Mouse (Mus musculus) spleen, adult 2 months (tissue): ENCODE data around the gene Lpcat2. TPM values are rescaled to one million over a fixed set of nuclear protein-coding genes. Genes with fewer than 3 reads are reported as not detected.

ENCODE experiments used
- DNase-seq, 2 experiments: peaks; one replicate each; pipeline versions ENCODE4 v3.0.0 to v3.0.0-alpha.2; 2012 to 2021; ENCODE audit warnings: low spot score in 2 of 2, low read depth in 1 of 2
- H3K27ac ChIP-seq: fragments of 200-500 bp; 2 replicates; pipeline ENCODE4 v1.5.1; 2012; ENCODE audit warnings: low read length, inconsistent platforms; ENCODE audit not compliant: insufficient read depth
- H3K27me3 ChIP-seq: fragments of 200-500 bp; 2 replicates; pipeline ENCODE4 v1.6.1; 2012; ENCODE audit warnings: mild to moderate bottlenecking, moderate library complexity, low read length, inconsistent platforms; ENCODE audit not compliant: control insufficient read depth, insufficient read depth
- H3K36me3 ChIP-seq: fragments of 200-500 bp; 2 replicates; pipeline ENCODE4 v1.6.1; 2012; ENCODE audit warnings: mild to moderate bottlenecking, low read length, inconsistent platforms; ENCODE audit not compliant: control insufficient read depth, insufficient read depth
- H3K4me1 ChIP-seq: fragments of 200-500 bp; 2 replicates; pipeline ENCODE4 v1.6.1; 2011; ENCODE audit warnings: inconsistent platforms; ENCODE audit not compliant: control insufficient read depth, insufficient read depth, insufficient read length
- H3K4me3 ChIP-seq: fragments of 200-500 bp; 2 replicates; pipeline ENCODE4 v1.5.1; 2011; ENCODE audit warnings: mild to moderate bottlenecking, inconsistent platforms; ENCODE audit not compliant: insufficient read depth, insufficient read length; ENCODE audit errors: extremely low read depth
- CTCF ChIP-seq: fragments of 200-500 bp; IDR thresholded peaks from 2 replicates; pipeline ENCODE4 v1.5.1; 2011; ENCODE audit warnings: mild to moderate bottlenecking, inconsistent platforms; ENCODE audit not compliant: insufficient read depth, insufficient read length, insufficient replicate concordance; ENCODE audit errors: extremely low read depth
- POLR2A ChIP-seq: fragments of 200-500 bp; IDR thresholded peaks from 2 replicates; pipeline ENCODE4 v1.6.1; 2011; ENCODE audit warnings: low read depth, low read length, inconsistent platforms
- WGBS: fragments of 180-500 bp; shearing (Covaris S2); methylation state at CpG from one replicate; pipeline ENCODE4 v1.1.7; 2018; 5-methylcytosine and 5-hydroxymethylcytosine counted together
- polyA plus RNA-seq: library from polyadenylated mRNA; depleted of rRNA; stranded (reverse); fragments of >200 nt; gene quantifications from 2 replicates; pipeline ENCODE4 v1.2.3, GENCODE M21; 2012

Lpcat2 gene
- polyA plus RNA-seq, 1 experiment: 9.2 TPM

DNA sequence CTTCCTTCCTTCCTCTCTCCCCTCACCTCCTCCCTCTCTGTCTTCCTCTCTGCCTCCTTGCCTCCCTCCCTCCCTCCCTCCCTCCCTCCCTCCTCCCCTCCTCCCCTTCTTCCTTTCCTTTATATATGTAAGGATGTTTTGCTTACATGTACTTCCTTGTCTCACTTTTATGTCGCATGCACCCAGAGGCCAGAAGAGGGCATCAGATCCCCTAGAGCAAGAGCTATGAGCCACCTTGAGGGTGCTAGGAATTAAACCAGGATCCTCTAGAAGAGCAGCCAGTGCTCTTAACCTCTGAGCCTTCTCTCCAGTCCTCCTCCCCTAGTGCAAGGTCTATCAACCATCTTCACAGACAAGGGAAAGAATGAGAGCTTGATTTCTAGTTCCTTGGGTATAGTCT is 40.9 kb downstream of the Lpcat2 start:
- WGBS: 94% methylated on average over 1 of the region's 1 CpGs
- TF ChIP-seq CTCF: no peak
- no peak for TF ChIP-seq POLR2A
- Histone ChIP-seq H3K27me3 (no peaks in the 10 kb centered on the region), H3K27ac (no peak overlapping the region), H3K36me3 (no peaks in the 10 kb centered on the region), H3K4me1 (no peaks in the 10 kb centered on the region), H3K4me3 (no peak overlapping the region)
- DNase-seq: no peak

DNA sequence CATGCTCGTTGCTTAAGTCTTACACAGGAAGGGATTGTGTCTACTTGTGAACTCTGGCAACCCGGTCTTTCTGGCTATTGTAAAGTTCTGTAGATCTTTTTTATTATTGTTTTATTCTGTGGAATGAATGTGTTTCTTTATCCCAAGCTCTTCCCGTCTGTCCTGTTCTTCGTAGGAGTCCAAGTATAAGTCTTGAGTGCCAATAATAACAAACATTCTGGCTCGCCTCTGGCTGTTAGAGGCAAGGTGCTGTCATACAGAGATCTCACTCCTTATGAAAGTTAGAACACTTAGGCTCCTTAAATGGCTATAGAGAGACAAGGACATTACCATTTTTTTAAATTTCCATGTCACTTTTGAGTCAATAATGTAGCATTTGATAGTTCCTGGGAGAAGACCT is 41.5 kb downstream of the Lpcat2 start:
- Histone ChIP-seq H3K36me3 (no peaks in the 10 kb centered on the region), H3K4me3 (no peak overlapping the region), H3K27me3 (no peaks in the 10 kb centered on the region), H3K4me1 (no peaks in the 10 kb centered on the region), H3K27ac (no peak overlapping the region)
- DNase-seq: no peak
- 83% methylated on average over 5 of the region's 5 CpGs for WGBS
- TF ChIP-seq CTCF: no peak
- no peak for TF ChIP-seq POLR2A

DNA sequence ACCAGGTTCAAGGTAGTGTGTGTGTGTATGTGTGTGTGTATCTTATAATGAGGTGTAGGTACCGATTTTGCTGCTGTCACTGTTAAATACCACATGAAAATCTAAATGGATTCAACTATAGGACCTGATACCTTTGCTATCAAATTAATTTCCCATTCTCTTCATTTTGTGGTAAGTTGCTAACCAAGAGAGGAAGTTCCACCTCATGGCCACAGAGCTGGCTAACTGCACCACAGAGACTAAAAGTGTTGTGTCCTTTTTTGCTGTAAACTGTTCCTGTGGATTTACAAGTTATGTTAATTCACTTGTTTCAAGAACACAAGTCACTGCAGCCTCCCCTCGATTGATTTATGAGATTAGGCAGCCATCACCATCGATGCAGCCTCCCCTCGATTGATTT is 42.7 kb downstream of the Lpcat2 start:
- DNase-seq: no peak
- H3K36me3 ChIP-seq: no peaks in the 10 kb centered on the region
- 47% methylated on average over 4 of the region's 4 CpGs for WGBS
- no peaks in the 10 kb centered on the region for H3K27me3 ChIP-seq
- no peaks in the 10 kb centered on the region for H3K4me1 ChIP-seq
- H3K4me3 ChIP-seq: no peak overlapping the region
- TF ChIP-seq POLR2A (no peak), CTCF (no peak)
- H3K27ac ChIP-seq: no peak overlapping the region

DNA sequence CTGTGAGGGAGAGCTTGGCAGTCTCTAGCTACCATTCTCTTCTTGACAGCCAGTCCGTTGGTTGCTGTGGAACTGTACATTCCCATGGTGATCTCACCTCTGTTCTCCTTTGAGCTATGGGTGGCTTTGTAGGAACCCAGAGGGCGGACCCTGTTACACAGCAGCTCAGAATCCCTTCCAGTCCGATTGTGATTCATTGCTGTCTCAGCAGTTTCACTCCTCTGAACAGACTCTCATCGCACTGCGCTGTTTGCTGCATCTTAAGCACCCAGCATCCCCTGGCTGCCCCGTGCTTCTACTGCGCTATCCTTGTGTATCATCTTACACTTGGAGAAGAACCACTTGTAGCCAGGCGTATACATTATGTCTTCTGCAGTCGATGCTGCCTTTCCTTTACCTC is 44.5 kb downstream of the Lpcat2 start:
- no peaks in the 10 kb centered on the region for H3K36me3 ChIP-seq
- WGBS: 90% methylated on average over 9 of the region's 9 CpGs
- H3K27ac ChIP-seq: no peak overlapping the region
- no peaks in the 10 kb centered on the region for H3K4me1 ChIP-seq
- DNase-seq: no peak
- no peak for TF ChIP-seq POLR2A
- no peak for TF ChIP-seq CTCF
- no peak overlapping the region for H3K4me3 ChIP-seq
- H3K27me3 ChIP-seq: no peaks in the 10 kb centered on the region

DNA sequence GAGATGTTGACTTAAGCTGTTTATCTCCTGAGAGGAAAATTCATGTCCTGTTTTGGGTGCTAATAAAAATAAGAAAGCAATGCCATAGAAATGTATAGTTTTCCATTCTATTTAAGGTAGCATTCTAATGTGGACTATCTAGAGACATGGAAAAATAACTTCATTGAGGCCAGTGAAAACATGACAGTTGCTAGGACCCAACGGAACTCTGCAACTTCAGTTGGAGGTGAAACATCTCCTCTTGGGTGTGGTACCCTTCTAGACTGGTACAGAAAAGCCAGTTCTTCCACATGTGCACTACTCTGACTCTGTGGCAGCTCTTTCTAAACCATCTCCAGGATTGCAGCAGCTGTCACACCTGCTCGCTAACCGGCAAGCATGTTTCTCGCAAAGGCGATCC is 46.0 kb downstream of the Lpcat2 start, which contains the start of gene Capns2:
Gene Capns2, plus strand, starts transcription at position 301 of the 400 bp plus-strand sequence.
- 96% methylated on average over 5 of the region's 5 CpGs for WGBS
- Histone ChIP-seq H3K4me3 (no peak within 1 kb of the TSS), H3K27ac (no peak within 1 kb of the TSS), H3K27me3 (no peaks in the 10 kb centered on the region), H3K36me3 (no peaks in the 10 kb centered on the region), H3K4me1 (no peaks in the 10 kb centered on the region)
- no peak for TF ChIP-seq POLR2A
- TF ChIP-seq CTCF: no peak
- DNase-seq: no peak

DNA sequence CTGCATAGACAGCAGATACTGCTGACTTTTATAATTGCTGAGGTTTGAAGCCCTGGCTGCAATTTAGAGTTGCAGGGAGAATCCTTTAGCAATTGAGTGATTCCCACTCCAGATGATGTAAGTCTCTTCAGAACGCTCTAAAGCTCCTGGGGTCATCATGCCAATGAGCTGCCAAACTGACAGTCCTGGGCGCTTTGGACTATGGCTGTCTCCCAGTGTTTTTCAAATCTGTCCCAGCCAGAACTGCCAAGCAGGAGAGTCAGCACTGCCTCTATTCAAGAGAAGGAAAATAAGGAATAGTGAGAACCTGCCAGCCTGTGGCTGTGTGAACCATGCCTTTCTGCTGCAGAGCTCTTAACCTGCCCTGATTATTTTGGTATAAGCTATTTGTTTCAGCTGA is 47.8 kb downstream of the Lpcat2 start:
- Histone ChIP-seq H3K27me3 (no peaks in the 10 kb centered on the region), H3K4me1 (no peaks in the 10 kb centered on the region), H3K27ac (no peak overlapping the region), H3K36me3 (no peaks in the 10 kb centered on the region), H3K4me3 (no peak overlapping the region)
- no peak for TF ChIP-seq CTCF
- no peak for TF ChIP-seq POLR2A
- no peak for DNase-seq
- WGBS: 98% methylated on average over 2 of the region's 2 CpGs

DNA sequence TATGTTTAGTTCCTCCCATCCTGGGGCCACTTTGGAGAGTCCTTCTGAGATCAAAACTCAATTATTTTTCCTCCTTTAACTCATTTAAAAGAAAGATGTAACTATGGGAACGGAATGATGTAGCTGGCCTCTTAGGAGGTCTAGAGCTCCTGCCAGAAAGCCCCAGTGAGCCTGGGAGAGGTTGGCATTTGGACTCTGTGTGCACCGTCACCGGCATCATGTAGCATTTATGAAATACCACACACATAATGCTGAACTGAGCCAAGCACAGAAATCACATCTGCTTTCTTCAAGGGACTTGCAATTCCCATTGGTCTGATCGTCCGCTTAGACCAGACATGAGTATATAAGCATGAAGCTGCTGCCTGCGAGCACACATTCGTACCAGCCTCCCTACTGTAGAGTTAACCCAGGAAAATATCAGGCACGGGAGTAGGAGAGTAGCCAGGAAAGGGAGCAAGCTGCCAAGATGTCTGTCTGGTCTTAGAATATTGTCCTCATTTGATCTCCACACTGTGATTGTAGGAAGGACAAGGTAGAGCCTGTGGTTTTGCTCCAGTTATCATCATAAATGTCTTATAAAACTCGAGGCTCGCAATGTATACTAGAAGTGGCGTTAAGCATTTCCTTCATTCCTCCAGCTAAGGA is 48.5 kb downstream of the Lpcat2 start:
- no peak overlapping the region for H3K4me3 ChIP-seq
- TF ChIP-seq CTCF: no peak
- no peak for TF ChIP-seq POLR2A
- no peak for DNase-seq
- no peaks in the 10 kb centered on the region for H3K36me3 ChIP-seq
- 90% methylated on average over 11 of the region's 11 CpGs for WGBS
- no peaks in the 10 kb centered on the region for H3K4me1 ChIP-seq
- H3K27ac ChIP-seq: no peak overlapping the region
- H3K27me3 ChIP-seq: no peaks in the 10 kb centered on the region
